Mouse (Mus musculus) midbrain, embryonic 13.5 days (tissue): Measurements from ENCODE around the gene Gpc3. TPM values are rescaled to one million over a fixed set of nuclear protein-coding genes. Genes with fewer than 3 reads are reported as not detected.
"Not testable (repeated sequence)": the region's sequence is repeated elsewhere in the genome, so short reads cannot be mapped to it uniquely, and the experiment has no call there.

Experiments used
- ATAC-seq: fragments of 200-750 bp; cut with Nextera tagmentation; 2 replicates; pipeline ENCODE4 v1.8.0; 2017; ENCODE audit warnings: mild to moderate bottlenecking, moderate TSS enrichment, moderate library complexity
- H3K27ac ChIP-seq: fragments of 300-500 bp; sonication (generic); 2 replicates; pipeline ENCODE4 v1.5.1; 2015; ENCODE audit warnings: inconsistent platforms, mild to moderate bottlenecking, moderate library complexity
- H3K27me3 ChIP-seq: fragments of 300-500 bp; sonication (generic); 2 replicates; pipeline ENCODE4 v1.6.1; 2015; ENCODE audit warnings: mild to moderate bottlenecking, inconsistent platforms
- H3K36me3 ChIP-seq: fragments of 300-500 bp; sonication (generic); 2 replicates; pipeline ENCODE4 v1.6.1; 2015; ENCODE audit warnings: mild to moderate bottlenecking, inconsistent platforms
- H3K4me1 ChIP-seq: fragments of 300-500 bp; sonication (generic); replicated peaks from 2 replicates; pipeline ENCODE4 v1.6.1; 2015; ENCODE audit warnings: inconsistent platforms
- H3K4me2 ChIP-seq: fragments of 300-500 bp; sonication (generic); replicated peaks from 2 replicates; pipeline ENCODE4 v1.6.1; 2015; ENCODE audit warnings: moderate library complexity, mild to moderate bottlenecking, inconsistent platforms
- H3K4me3 ChIP-seq: fragments of 300-500 bp; sonication (generic); replicated peaks from 2 replicates; pipeline ENCODE4 v1.5.1; 2015; ENCODE audit warnings: mild to moderate bottlenecking, inconsistent platforms
- H3K9ac ChIP-seq: fragments of 300-500 bp; sonication (generic); replicated peaks from 2 replicates; pipeline ENCODE4 v1.6.1; 2015; ENCODE audit warnings: mild to moderate bottlenecking, inconsistent platforms
- H3K9me3 ChIP-seq: fragments of 300-500 bp; sonication (generic); 2 replicates; pipeline ENCODE4 v1.6.1; 2016; ENCODE audit warnings: mild to moderate bottlenecking, inconsistent platforms
- WGBS: fragments of 180-500 bp; shearing (Covaris S2); methylation state at CpG from one replicate; pipeline ENCODE4 v1.1.7; 2015; 5-methylcytosine and 5-hydroxymethylcytosine counted together
- microRNA counts: library from miRNA; unstranded; fragments of <30 nt; microRNA quantifications from one replicate; lab custom pipeline; 2016
- microRNA-seq: library from miRNA; unstranded; fragments of <30 nt; microRNA quantifications from one replicate; pipeline ENCODE4, GENCODE M21; 2016
- polyA plus RNA-seq: library from polyadenylated mRNA; unstranded; fragments of >200 nt; fragmentation: Nextera tagmentation; extraction: Ambion mirVana; gene quantifications from 2 replicates; pipeline ENCODE4 v1.2.1, GENCODE M21; 2015

Gpc3 gene
- polyA plus RNA-seq, 1 experiment from 2014 or later, result 58.0 TPM

GRCm38 (mm10) chrX:52259771-52260170 is 354.0 kb downstream of the Gpc3 start:
- not testable (repeated sequence) for H3K36me3 ChIP-seq, H3K9me3 ChIP-seq, H3K4me3 ChIP-seq, ATAC-seq, H3K27me3 ChIP-seq, H3K4me2 ChIP-seq, H3K9ac ChIP-seq, H3K27ac ChIP-seq, H3K4me1 ChIP-seq
- WGBS, result 47% methylated on average over 1 of the region's 1 CpGs

- no peaks in the 10 kb centered on the region for H3K9me3 ChIP-seq
- WGBS, result 79% methylated on average over 1 of the region's 1 CpGs
- H3K9ac ChIP-seq, result no peak overlapping the region
- H3K4me3 ChIP-seq, result no peak overlapping the region
- no peaks in the 10 kb centered on the region for H3K4me1 ChIP-seq
- H3K36me3 ChIP-seq, result no peaks in the 10 kb centered on the region
- ATAC-seq, result no peak
- H3K4me2 ChIP-seq, result no peak overlapping the region
- H3K27me3 ChIP-seq, result no peaks in the 10 kb centered on the region
- H3K27ac ChIP-seq, result no peak overlapping the region
These were observed 359.2 kb downstream of the Gpc3 start for GRCm38 (mm10) chrX:52254526-52254925.

GRCm38 (mm10) chrX:52245694-52246297 is 368.0 kb downstream of the Gpc3 start:
- no peaks in the 10 kb centered on the region for H3K27me3 ChIP-seq
- H3K36me3 ChIP-seq, result no peaks in the 10 kb centered on the region
- 76% methylated on average over 4 of the region's 4 CpGs for WGBS
- H3K4me2 ChIP-seq, result no peak overlapping the region
- H3K4me1 ChIP-seq, result no peaks in the 10 kb centered on the region
- H3K9me3 ChIP-seq, result no peaks in the 10 kb centered on the region
- H3K27ac ChIP-seq, result no peak overlapping the region
- no peak overlapping the region for H3K9ac ChIP-seq
- ATAC-seq, result no peak
- no peak overlapping the region for H3K4me3 ChIP-seq

- no peaks in the 10 kb centered on the region for H3K9me3 ChIP-seq
- H3K27me3 ChIP-seq, result no peaks in the 10 kb centered on the region
- no peak for ATAC-seq
- H3K27ac ChIP-seq, result no peak overlapping the region
- 87% methylated on average over 4 of the region's 4 CpGs for WGBS
- H3K9ac ChIP-seq, result no peak overlapping the region
- no peak overlapping the region for H3K4me2 ChIP-seq
- no peak overlapping the region for H3K4me3 ChIP-seq
- no peaks in the 10 kb centered on the region for H3K4me1 ChIP-seq
- H3K36me3 ChIP-seq, result no peaks in the 10 kb centered on the region
These were observed 376.3 kb downstream of the Gpc3 start for GRCm38 (mm10) chrX:52237470-52237869.

GRCm38 (mm10) chrX:52231984-52232383 is 381.8 kb downstream of the Gpc3 start:
- Histone ChIP-seq H3K4me2 (no peak overlapping the region), H3K9ac (no peak overlapping the region), H3K36me3 (no peaks in the 10 kb centered on the region), H3K4me3 (no peak overlapping the region), H3K27me3 (no peaks in the 10 kb centered on the region), H3K4me1 (no peaks in the 10 kb centered on the region), H3K27ac (no peak overlapping the region), H3K9me3 (no peaks in the 10 kb centered on the region)
- 65% methylated on average over 7 of the region's 7 CpGs for WGBS
- ATAC-seq, result no peak

GRCm38 (mm10) chrX:52230711-52231110 is 383.0 kb downstream of the Gpc3 start:
- no peak overlapping the region for H3K4me2 ChIP-seq
- H3K4me1 ChIP-seq, result no peaks in the 10 kb centered on the region
- no peak for ATAC-seq
- H3K9me3 ChIP-seq, result no peaks in the 10 kb centered on the region
- no peak overlapping the region for H3K27ac ChIP-seq
- H3K4me3 ChIP-seq, result no peak overlapping the region
- H3K36me3 ChIP-seq, result no peaks in the 10 kb centered on the region
- H3K27me3 ChIP-seq, result no peaks in the 10 kb centered on the region
- WGBS, result 86% methylated on average over 4 of the region's 4 CpGs
- no peak overlapping the region for H3K9ac ChIP-seq

MicroRNAs encoded within 50 kb of the gene (microRNA counts, 519-probe panel; counts per million panel counts)
- microRNA mmu-miR-717 (lab: Ali Mortazavi, UCI), result 110 counts per million, percentile 56 among the panel's probes with 10 or more counts

Small RNA genes within 50 kb of the gene (microRNA-seq; reads per million reads assigned to microRNA genes)
- not detected for gene Mir6384
- gene Mir717, result not detected

Other genes with a start within 250 kb of the Gpc3 start
- gene Ccdc160, start 177.2 kb upstream of the Gpc3 start, polyA plus RNA-seq, result 4.9 TPM in 2 replicates